Mouse (Mus musculus): Measurements from ENCODE around the gene B020011L13Rik.
"Not testable (repeated sequence)": the region's sequence is repeated elsewhere in the genome, so short reads cannot be mapped to it uniquely, and the experiment has no call there.

B020011L13Rik gene

DNA sequence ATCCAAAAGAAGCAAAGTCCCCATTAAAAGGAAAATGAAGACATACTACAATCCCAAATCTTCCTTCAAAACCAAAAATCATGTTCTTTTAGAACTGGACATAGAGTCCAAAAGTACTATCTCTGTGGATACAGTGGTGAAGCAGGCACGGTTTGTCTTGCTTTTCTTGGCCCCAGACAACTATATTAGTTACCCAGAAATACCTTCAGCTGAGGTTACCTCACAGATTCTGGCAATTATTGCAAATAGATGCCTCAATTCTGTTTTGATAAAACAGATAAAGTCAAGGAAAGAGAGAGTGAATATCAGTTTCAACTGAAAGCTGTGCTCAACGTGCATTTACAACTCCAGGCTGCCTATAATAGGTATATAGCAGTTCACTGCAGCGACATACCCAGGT, at the start of gene B020011L13Rik:
Gene B020011L13Rik, plus strand, starts transcription at position 301 of the 400 bp plus-strand sequence.
- DNase-seq (ENCODE audit: extremely low read depth, low read depth): not testable (repeated sequence)

DNA sequence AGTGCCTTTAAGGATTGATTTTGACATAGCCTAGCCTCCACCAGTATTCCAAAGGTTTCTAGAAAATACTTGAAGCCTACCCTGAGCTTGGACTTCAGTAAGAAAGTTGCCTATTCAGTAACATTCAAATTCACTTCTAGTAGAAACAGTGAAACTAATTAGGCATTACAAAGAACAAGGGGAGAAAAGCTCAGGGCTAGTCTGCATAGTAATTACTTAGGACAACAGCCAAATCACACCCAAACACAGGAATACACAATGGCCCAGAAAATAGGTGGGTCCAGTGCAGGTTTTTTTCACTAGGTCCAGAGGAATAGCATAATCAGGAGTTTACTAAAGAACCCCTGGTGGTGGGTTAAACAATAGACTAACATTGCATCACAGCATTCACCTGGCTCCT, 35.3 kb downstream of the B020011L13Rik start:
- not testable (repeated sequence) for DNase-seq (ENCODE audit: extremely low read depth, low read depth)

- DNase-seq (ENCODE audit: extremely low read depth, low read depth): not testable (repeated sequence)
Measured at GRCm38 (mm10) chr1:117829781-117830180, 48.8 kb downstream of the B020011L13Rik start, which contains the start of gene Gm28360. Gm28360 (plus strand) TSS chr1:117830081.

DNA sequence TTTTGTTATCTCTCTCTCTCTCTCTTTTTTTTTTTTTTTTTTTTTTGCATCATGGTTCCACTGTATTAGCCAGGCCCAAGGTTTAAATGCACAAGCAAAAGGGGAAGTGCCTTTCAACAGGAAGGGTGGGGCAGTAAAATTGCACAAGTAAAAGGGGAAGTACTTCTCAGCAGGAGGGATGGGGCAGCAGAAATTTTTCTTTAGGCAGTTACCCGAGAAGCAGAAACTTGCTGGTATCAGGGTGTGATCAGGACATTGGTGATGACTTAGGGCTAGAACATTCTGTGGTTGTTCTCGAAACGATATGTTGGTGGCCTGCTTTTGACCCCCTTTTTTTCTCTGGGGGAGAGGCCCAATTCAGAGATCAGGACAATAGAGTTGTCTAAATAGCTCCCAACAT, 70.8 kb downstream of the B020011L13Rik start:
- DNase-seq (ENCODE audit: extremely low read depth, low read depth): peak; percentile 9
